8 mouse cellular contexts compared by ENCODE assay signal in genomic region chr11:101190181-101190912, GRCm38 (mm10). TPM values are rescaled to one million over a fixed set of nuclear protein-coding genes. Genes with fewer than 3 reads are reported as not detected.
DNase-seq lines count a peak whose midpoint lies in the region; ATAC-seq lines count a peak whose summit lies in the region.

No protein-coding gene starts in this region.

- peak overlapping the region; percentile 45 to 66 for H3K27ac ChIP-seq in heart, embryonic 14.5 days (replicated peaks in 1 of 2; ENCODE audit: control insufficient read depth in 1 of 2, insufficient read depth in 1 of 2, low read depth in 2 of 2, low read length in 2 of 2)
- peak overlapping the region; percentile 82 for H3K27ac ChIP-seq in hindbrain, embryonic 12.5 days
- peak overlapping the region; percentile 82 for H3K27ac ChIP-seq in midbrain, embryonic 13.5 days

- H3K4me1 ChIP-seq in heart, embryonic 14.5 days (ENCODE audit: control insufficient read depth in 2 of 2, insufficient read depth in 2 of 2, low read length in 2 of 2), result peaks cover 30 to 48% of the 10 kb centered on the region in 2 experiments
- H3K4me1 ChIP-seq in hindbrain, embryonic 12.5 days, result peaks cover 25% of the 10 kb centered on the region
- peaks cover 31% of the 10 kb centered on the region for H3K4me1 ChIP-seq in midbrain, embryonic 13.5 days (replicated peaks)

- DNase-seq in heart, postnatal 14 days, result no peak
- peak; percentile 71 for DNase-seq in cerebellum, adult 9-11 months
- DNase-seq in frontal cortex, postnatal 10 days (ENCODE audit: low spot score in 2 of 2), result no peak
- no peak for DNase-seq in layer of hippocampus, postnatal 14 days (ENCODE audit: low spot score in 2 of 2)

- H3K36me3 ChIP-seq in heart, embryonic 14.5 days (ENCODE audit: control insufficient read depth, insufficient read depth, low read length), result peaks cover 14% of the 10 kb centered on the region
- 0 out of 2 replicates have a peak, but pooled peaks cover 11% of the 10 kb centered on the region for H3K36me3 ChIP-seq in hindbrain, embryonic 12.5 days
- peaks cover 10% of the 10 kb centered on the region for H3K36me3 ChIP-seq in midbrain, embryonic 13.5 days

- no peaks in the 10 kb centered on the region for H3K27me3 ChIP-seq in heart, embryonic 14.5 days (ENCODE audit: control insufficient read depth, insufficient read depth, low read length)
- H3K27me3 ChIP-seq in hindbrain, embryonic 12.5 days, result no peaks in the 10 kb centered on the region
- no peaks in the 10 kb centered on the region for H3K27me3 ChIP-seq in midbrain, embryonic 13.5 days

- no peak overlapping the region for H3K4me2 ChIP-seq in heart, embryonic 14.5 days (ENCODE audit: low read length)
- no peak overlapping the region for H3K4me2 ChIP-seq in hindbrain, embryonic 12.5 days (replicated peaks)
- H3K4me2 ChIP-seq in midbrain, embryonic 13.5 days (replicated peaks), result no peak overlapping the region

- no peak for ATAC-seq in heart, embryonic 14.5 days (ENCODE audit: insufficient number of reproducible peaks, insufficient read depth, low FRiP score, low read depth)
- peak; percentile 20; the same call in 1 of the 2 replicates for ATAC-seq in hindbrain, embryonic 12.5 days (ENCODE audit: low FRiP score)
- ATAC-seq in midbrain, embryonic 13.5 days, result 0 out of 2 replicates have a peak, but pooled peaks have one; percentile 47
- no peak for ATAC-seq in activated CD4-positive, CD25-positive, alpha-beta regulatory T cell, adult 4 months

- H3K4me3 ChIP-seq in heart, embryonic 14.5 days (ENCODE audit: control insufficient read depth in 1 of 2, insufficient read depth in 1 of 2, low read depth in 1 of 2, low read length in 2 of 2), result no peak overlapping the region
- H3K4me3 ChIP-seq in hindbrain, embryonic 12.5 days, result no peak overlapping the region
- H3K4me3 ChIP-seq in midbrain, embryonic 13.5 days (replicated peaks), result no peak overlapping the region

- intact Hi-C loops in heart, postnatal 14 days (cut with DNase I), result no loop called here

- no peaks in the 10 kb centered on the region for H3K9me3 ChIP-seq in heart, embryonic 14.5 days (ENCODE audit: control insufficient read depth, low read length)
- no peaks in the 10 kb centered on the region for H3K9me3 ChIP-seq in hindbrain, embryonic 12.5 days (replicated peaks)
- no peaks in the 10 kb centered on the region for H3K9me3 ChIP-seq in midbrain, embryonic 13.5 days

- WGBS in heart, embryonic 14.5 days, result 51% methylated on average over 8 of the region's 8 CpGs
- 30% methylated on average over 8 of the region's 8 CpGs for WGBS in hindbrain, embryonic 12.5 days
- WGBS in midbrain, embryonic 13.5 days, result 34% methylated on average over 8 of the region's 8 CpGs

- peak overlapping the region; percentile 2; the same call in 1 of the 2 replicates for H3K9ac ChIP-seq in heart, embryonic 14.5 days (ENCODE audit: low read length)
- H3K9ac ChIP-seq in hindbrain, embryonic 12.5 days, result peak overlapping the region; percentile 32
- peak overlapping the region; percentile 2; the same call in 1 of the 2 replicates for H3K9ac ChIP-seq in midbrain, embryonic 13.5 days (replicated peaks)

RNA-seq across cellular contexts. Expression of gene Ccr10, which starts 15.1 kb away (rescaled TPM):
- polyA plus RNA-seq in heart, embryonic 14.5 days (2014; fragmentation: Nextera tagmentation; extraction: Ambion mirVana), result 0.30 TPM in 1 of 2 replicates, not detected in the other
- not detected for total RNA-seq in heart, postnatal 14 days (2021)
- polyA plus RNA-seq in hindbrain, embryonic 12.5 days (2016; fragmentation: Nextera tagmentation; extraction: Ambion mirVana), result 0.23 and 0.61 TPM in 2 replicates
- 0.19 and 0.38 TPM in 2 replicates for polyA plus RNA-seq in midbrain, embryonic 13.5 days (2015; fragmentation: Nextera tagmentation; extraction: Ambion mirVana)
- under 1 TPM in 1 of 2 experiments, not detected in 1; 0.18 TPM for total RNA-seq in layer of hippocampus, postnatal 14 days (2021)
- polyA plus RNA-seq in activated CD4-positive, CD25-positive, alpha-beta regulatory T cell, adult 4 months (2017; shearing (Covaris generic)), result 1 to 10 TPM; 1.5 to 1.6 TPM

RNA-seq across cellular contexts. Expression of gene Plekhh3, which starts 19.2 kb away (rescaled TPM):
- 11.3 and 12.8 TPM in 2 replicates for polyA plus RNA-seq in heart, embryonic 14.5 days (2014; fragmentation: Nextera tagmentation; extraction: Ambion mirVana)
- total RNA-seq in heart, postnatal 14 days (2021), result 10 to 100 TPM; 26.6 to 26.9 TPM
- 14.3 and 15.4 TPM in 2 replicates for polyA plus RNA-seq in hindbrain, embryonic 12.5 days (2016; fragmentation: Nextera tagmentation; extraction: Ambion mirVana)
- polyA plus RNA-seq in midbrain, embryonic 13.5 days (2015; fragmentation: Nextera tagmentation; extraction: Ambion mirVana), result 7.3 and 8.1 TPM in 2 replicates
- total RNA-seq in layer of hippocampus, postnatal 14 days (2021), result 10 to 100 TPM; 14.2 to 16.1 TPM
- polyA plus RNA-seq in activated CD4-positive, CD25-positive, alpha-beta regulatory T cell, adult 4 months (2017; shearing (Covaris generic)), result not detected

RNA-seq across cellular contexts. Expression of gene Cntnap1, which starts 20.0 kb away (rescaled TPM):
- 0.69 and 1.1 TPM in 2 replicates for polyA plus RNA-seq in heart, embryonic 14.5 days (2014; fragmentation: Nextera tagmentation; extraction: Ambion mirVana)
- 1 to 10 TPM; 1.4 to 2.1 TPM for total RNA-seq in heart, postnatal 14 days (2021)
- polyA plus RNA-seq in hindbrain, embryonic 12.5 days (2016; fragmentation: Nextera tagmentation; extraction: Ambion mirVana), result 0.97 and 1.2 TPM in 2 replicates
- 1.3 and 1.5 TPM in 2 replicates for polyA plus RNA-seq in midbrain, embryonic 13.5 days (2015; fragmentation: Nextera tagmentation; extraction: Ambion mirVana)
- total RNA-seq in layer of hippocampus, postnatal 14 days (2021), result 100 to 1,000 TPM; 137 to 149 TPM
- under 1 TPM; 0.29 to 0.33 TPM for polyA plus RNA-seq in activated CD4-positive, CD25-positive, alpha-beta regulatory T cell, adult 4 months (2017; shearing (Covaris generic))

RNA-seq across cellular contexts. Expression of gene Tubg2, which starts 34.6 kb away (rescaled TPM):
- polyA plus RNA-seq in heart, embryonic 14.5 days (2014; fragmentation: Nextera tagmentation; extraction: Ambion mirVana), result 4.1 and 4.4 TPM in 2 replicates
- 1 to 10 TPM; 2.2 to 2.9 TPM for total RNA-seq in heart, postnatal 14 days (2021)
- 10.4 and 12.9 TPM in 2 replicates for polyA plus RNA-seq in hindbrain, embryonic 12.5 days (2016; fragmentation: Nextera tagmentation; extraction: Ambion mirVana)
- 29.8 and 31.6 TPM in 2 replicates for polyA plus RNA-seq in midbrain, embryonic 13.5 days (2015; fragmentation: Nextera tagmentation; extraction: Ambion mirVana)
- 10 to 100 TPM; 36.7 to 41.0 TPM for total RNA-seq in layer of hippocampus, postnatal 14 days (2021)
- under 1 TPM; 0.68 to 0.94 TPM for polyA plus RNA-seq in activated CD4-positive, CD25-positive, alpha-beta regulatory T cell, adult 4 months (2017; shearing (Covaris generic))

RNA-seq across cellular contexts. Expression of gene Ezh1, which starts 35.9 kb away (rescaled TPM):
- polyA plus RNA-seq in heart, embryonic 14.5 days (2014; fragmentation: Nextera tagmentation; extraction: Ambion mirVana), result 13.6 and 16.6 TPM in 2 replicates
- 10 to 100 TPM; 24.0 to 27.5 TPM for total RNA-seq in heart, postnatal 14 days (2021)
- 17.3 and 18.5 TPM in 2 replicates for polyA plus RNA-seq in hindbrain, embryonic 12.5 days (2016; fragmentation: Nextera tagmentation; extraction: Ambion mirVana)
- polyA plus RNA-seq in midbrain, embryonic 13.5 days (2015; fragmentation: Nextera tagmentation; extraction: Ambion mirVana), result 17.6 and 17.7 TPM in 2 replicates
- total RNA-seq in layer of hippocampus, postnatal 14 days (2021), result 10 to 100 TPM; 38.2 to 40.0 TPM
- polyA plus RNA-seq in activated CD4-positive, CD25-positive, alpha-beta regulatory T cell, adult 4 months (2017; shearing (Covaris generic)), result 10 to 100 TPM; 48.1 to 52.2 TPM

Comparison
In these comparisons a context has a peak if more than half of its experiments do, and no peak if none do; other contexts are left out.
1. ATAC-seq: peak in hindbrain, embryonic 12.5 days (single experiment) and midbrain, embryonic 13.5 days (single experiment); none in heart, embryonic 14.5 days (single experiment) and activated CD4-positive, CD25-positive, alpha-beta regulatory T cell, adult 4 months (single experiment).
2. Peak in every context shown above with its lines, with median percentiles within 50 percentile points of each other: H3K27ac ChIP-seq and H3K9ac ChIP-seq.